Mouse (Mus musculus) spleen, adult 10 weeks (tissue): ENCODE results near the gene Olfr1016. TPM values are rescaled to one million over a fixed set of nuclear protein-coding genes. Genes with fewer than 3 reads are reported as not detected.

Experiments
- polyA plus RNA-seq: library from polyadenylated mRNA; stranded (reverse); fragments of 350-450 nt; fragmentation: Illumina TruSeq; extraction: RNeasy Lipid Tissue Mini Kit (QIAGEN cat#74804); gene quantifications from one replicate; pipeline ENCODE4 v1.2.3, GENCODE M21; 2015; ENCODE audit warnings: low replicate concordance; ENCODE audit not compliant: insufficient read depth

Olfr1016 gene
- not detected for polyA plus RNA-seq

GRCm38 (mm10) chr2:85802444-85802843 is at the start of gene Olfr1016:
Olfr1016 (minus strand) TSS chr2:85802544.

DNA sequence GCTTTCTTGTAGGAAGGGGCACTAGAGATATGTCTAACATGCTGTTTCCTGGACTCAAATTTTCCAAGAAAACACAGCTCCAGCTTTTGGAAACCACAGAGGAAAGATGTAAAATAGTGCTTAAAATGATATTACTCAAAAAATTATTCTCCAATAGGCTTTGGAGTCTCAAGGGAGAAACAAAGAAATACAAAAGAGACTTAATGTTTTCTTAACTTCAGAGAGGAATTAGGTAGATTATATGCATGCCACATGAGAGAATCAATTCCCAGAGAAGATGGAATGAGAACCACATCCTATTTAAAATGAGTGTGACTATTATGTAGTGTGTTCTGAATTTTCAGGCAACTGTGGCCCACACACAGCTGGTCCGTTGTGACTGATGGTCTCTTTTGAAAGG is 44.4 kb upstream of the Olfr1016 start, which contains the start of gene Olfr1020:
Gene Olfr1020, plus strand, starts transcription at position 301 of the 400 bp plus-strand sequence.

GRCm38 (mm10) chr2:85845383-85845782 is 43.0 kb upstream of the Olfr1016 start, which contains the start of gene Olfr1019:
Olfr1019 (minus strand) TSS chr2:85845483.

DNA sequence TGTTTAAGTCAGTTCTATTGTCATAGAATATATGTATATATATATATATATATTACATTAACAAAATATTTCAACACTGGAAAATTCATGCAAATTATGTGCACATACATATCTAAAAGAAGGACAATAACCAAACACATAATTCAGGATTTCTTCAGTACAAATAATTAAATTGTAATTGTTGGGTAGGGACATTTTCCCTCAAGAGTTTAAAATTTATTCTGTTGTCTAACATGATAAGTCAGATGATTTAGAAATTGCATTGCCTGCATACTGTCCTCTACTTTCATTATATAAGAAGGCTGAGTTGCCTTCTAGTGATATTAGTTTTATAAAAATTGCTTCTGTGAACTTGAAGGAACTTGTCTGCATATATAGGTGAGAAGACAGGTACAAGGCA is 15.8 kb upstream of the Olfr1016 start, which contains the start of gene Olfr1018:
Gene Olfr1018, plus strand, starts transcription at position 301 of the 400 bp plus-strand sequence.

DNA sequence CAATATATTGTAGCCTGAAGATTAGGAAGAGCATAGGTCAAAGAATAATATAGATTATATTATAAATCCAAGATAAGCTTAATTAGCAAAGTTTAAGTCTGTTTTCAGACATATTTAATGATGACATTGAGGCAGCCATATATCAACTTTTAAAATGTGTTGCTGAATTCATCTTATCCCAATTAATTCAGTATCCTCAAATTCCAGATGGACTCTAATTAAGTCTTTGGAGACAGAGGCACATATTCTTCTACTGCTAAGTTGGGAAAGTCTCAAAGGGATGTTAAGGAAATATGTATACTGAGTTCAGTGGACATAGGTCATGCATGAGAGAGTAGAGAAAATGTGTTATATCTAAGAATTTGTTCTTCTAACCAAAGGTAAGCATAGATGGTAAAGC is 20.6 kb downstream of the Olfr1016 start, which contains the start of gene Olfr1015:
Gene Olfr1015, plus strand, starts transcription at position 301 of the 400 bp plus-strand sequence.

GRCm38 (mm10) chr2:85772413-85772812 is 29.9 kb downstream of the Olfr1016 start, which contains the start of gene Olfr1014:
Olfr1014 (plus strand) TSS chr2:85772713.

GRCm38 (mm10) chr2:85766798-85767197 is 35.5 kb downstream of the Olfr1016 start, which contains the start of gene Olfr1013:
Olfr1013 (plus strand) TSS chr2:85767098.

DNA sequence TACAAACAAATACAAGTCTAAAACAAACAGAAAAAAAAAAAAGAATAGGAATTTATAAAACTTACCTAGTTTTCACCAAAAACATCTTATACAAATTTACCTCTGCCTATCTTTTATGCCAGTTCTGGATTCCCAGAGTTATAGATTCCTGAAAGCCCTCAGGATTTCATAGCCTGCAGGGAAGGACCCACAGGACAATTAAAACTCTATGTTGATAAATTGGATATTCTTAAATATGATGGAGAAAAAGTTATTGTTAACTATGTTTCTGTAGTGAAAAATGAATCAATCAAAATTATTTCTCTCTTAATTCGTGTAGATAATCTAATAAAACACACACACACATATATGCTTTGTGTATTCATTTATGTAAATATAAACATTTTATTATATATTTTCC is 39.7 kb downstream of the Olfr1016 start, which contains the start of gene Olfr1012:
Gene Olfr1012, minus strand, starts transcription at position 101 of the 400 bp plus-strand sequence.

Other genes with a start within 250 kb of the Olfr1016 start
- gene Olfr996, start 223.3 kb downstream of the Olfr1016 start, polyA plus RNA-seq, result not detected
- not detected for gene Olfr998, start 213.6 kb downstream of the Olfr1016 start, polyA plus RNA-seq
- not detected for gene Olfr1000, start 190.6 kb downstream of the Olfr1016 start, polyA plus RNA-seq
- not detected for gene Olfr1002, start 151.8 kb downstream of the Olfr1016 start, polyA plus RNA-seq
- gene Olfr154, start 138.1 kb downstream of the Olfr1016 start, polyA plus RNA-seq, result not detected
- not detected for gene Olfr1006, start 123.8 kb downstream of the Olfr1016 start, polyA plus RNA-seq
- gene Olfr1008, start 113.1 kb downstream of the Olfr1016 start, polyA plus RNA-seq, result not detected
- not detected for gene Olfr1009, start 87.1 kb downstream of the Olfr1016 start, polyA plus RNA-seq
- not detected for gene Olfr1012, start 39.8 kb downstream of the Olfr1016 start, polyA plus RNA-seq
- gene Olfr1013, start 35.4 kb downstream of the Olfr1016 start, polyA plus RNA-seq, result not detected
- not detected for gene Olfr1014, start 29.8 kb downstream of the Olfr1016 start, polyA plus RNA-seq
- not detected for gene Olfr1015, start 20.5 kb downstream of the Olfr1016 start, polyA plus RNA-seq
- gene Olfr1018, start 15.9 kb upstream of the Olfr1016 start, polyA plus RNA-seq, result not detected
- gene Olfr1019, start 42.9 kb upstream of the Olfr1016 start, polyA plus RNA-seq, result not detected
- not detected for gene Olfr1020, start 44.5 kb upstream of the Olfr1016 start, polyA plus RNA-seq
- gene Olfr1022, start 66.0 kb upstream of the Olfr1016 start, polyA plus RNA-seq, result not detected
- gene Olfr1023, start 83.1 kb upstream of the Olfr1016 start, polyA plus RNA-seq, result not detected
- gene Olfr1024, start 102.5 kb upstream of the Olfr1016 start, polyA plus RNA-seq, result not detected
- gene Olfr1025-ps1, start 112.6 kb upstream of the Olfr1016 start, polyA plus RNA-seq, result not detected
- gene Olfr1026, start 119.0 kb upstream of the Olfr1016 start, polyA plus RNA-seq, result not detected
- not detected for gene Olfr1028, start 147.9 kb upstream of the Olfr1016 start, polyA plus RNA-seq
- not detected for gene Olfr1029, start 171.4 kb upstream of the Olfr1016 start, polyA plus RNA-seq
- not detected for gene Olfr1030, start 176.7 kb upstream of the Olfr1016 start, polyA plus RNA-seq
- gene Olfr1031, start 187.8 kb upstream of the Olfr1016 start, polyA plus RNA-seq, result not detected
- gene Olfr1032, start 203.0 kb upstream of the Olfr1016 start, polyA plus RNA-seq, result not detected
- 3.5 TPM for gene Olfr1033, start 218.1 kb upstream of the Olfr1016 start, polyA plus RNA-seq
- 0.54 TPM for gene Olfr1034, start 243.3 kb upstream of the Olfr1016 start, polyA plus RNA-seq